Mouse (Mus musculus) bone marrow macrophage, adult 2 months (primary cell): ENCODE measurements around the gene Acoxl. TPM values are rescaled to one million over a fixed set of nuclear protein-coding genes. Genes with fewer than 3 reads are reported as not detected.

ENCODE experiments used
- H3K27ac ChIP-seq: 2 replicates; pipeline ENCODE4 v1.5.1; 2012; ENCODE audit warnings: low read depth, low read length; ENCODE audit not compliant: insufficient read depth
- H3K4me1 ChIP-seq: 2 replicates; pipeline ENCODE4 v1.6.1; 2012; ENCODE audit warnings: low read length; ENCODE audit not compliant: control insufficient read depth, insufficient read depth
- H3K4me3 ChIP-seq: 2 replicates; pipeline ENCODE4 v1.5.1; 2012; ENCODE audit warnings: mild to moderate bottlenecking, low read length, moderate library complexity; ENCODE audit not compliant: insufficient read depth
- CTCF ChIP-seq: IDR thresholded peaks from 2 replicates; pipeline ENCODE4 v1.5.1; 2012; ENCODE audit warnings: low read depth, mild to moderate bottlenecking, low read length, moderate library complexity
- POLR2A ChIP-seq: IDR thresholded peaks from 2 replicates; pipeline ENCODE4 v1.6.1; 2012; ENCODE audit warnings: mild to moderate bottlenecking, low read depth, low read length, borderline replicate concordance
- polyA plus RNA-seq: library from polyadenylated mRNA; stranded (reverse); fragments of >200 nt; gene quantifications from 2 replicates; pipeline ENCODE4 v1.2.4, GENCODE M21; 2012; ENCODE audit not compliant: missing spikeins, insufficient read depth, insufficient read length

Gene Acoxl
- polyA plus RNA-seq, 1 experiment: not detected

GRCm38 (mm10) chr2:127982610-127983009 is 143.9 kb downstream of the Acoxl start:
- H3K27ac ChIP-seq: no peak overlapping the region
- H3K4me3 ChIP-seq: no peak overlapping the region
- peaks cover 33% of the 10 kb centered on the region for H3K4me1 ChIP-seq
- TF ChIP-seq POLR2A (no peak), CTCF (no peak)

- no peak overlapping the region for H3K4me3 ChIP-seq
- H3K27ac ChIP-seq: no peak overlapping the region
- TF ChIP-seq CTCF (no peak), POLR2A (no peak)
- peaks cover 33% of the 10 kb centered on the region for H3K4me1 ChIP-seq
These were observed 144.6 kb downstream of the Acoxl start for GRCm38 (mm10) chr2:127983301-127983700.

GRCm38 (mm10) chr2:127983981-127984380 is 145.3 kb downstream of the Acoxl start:
- no peak for TF ChIP-seq POLR2A
- no peak for TF ChIP-seq CTCF
- H3K4me1 ChIP-seq: peaks cover 30% of the 10 kb centered on the region
- H3K4me3 ChIP-seq: no peak overlapping the region
- no peak overlapping the region for H3K27ac ChIP-seq

- Histone ChIP-seq H3K4me3 (no peak overlapping the region), H3K4me1 (peaks cover 20% of the 10 kb centered on the region), H3K27ac (no peak overlapping the region)
- no peak for TF ChIP-seq POLR2A
- TF ChIP-seq CTCF: no peak
These were observed 149.0 kb downstream of the Acoxl start for GRCm38 (mm10) chr2:127987706-127988105.

- H3K4me3 ChIP-seq: no peak overlapping the region
- TF ChIP-seq CTCF (no peak), POLR2A (no peak)
- H3K27ac ChIP-seq: no peak overlapping the region
- peaks cover 7% of the 10 kb centered on the region for H3K4me1 ChIP-seq
These were observed 152.3 kb downstream of the Acoxl start for GRCm38 (mm10) chr2:127990856-127991479.

GRCm38 (mm10) chr2:127991656-127992055 is 153.0 kb downstream of the Acoxl start:
- H3K27ac ChIP-seq: no peak overlapping the region
- TF ChIP-seq POLR2A (no peak), CTCF (no peak)

GRCm38 (mm10) chr2:128008662-128009423 is 170.2 kb downstream of the Acoxl start:
- no peaks in the 10 kb centered on the region for H3K4me1 ChIP-seq
- no peak overlapping the region for H3K4me3 ChIP-seq
- H3K27ac ChIP-seq: peak overlapping the region; percentile 96
- no peak for TF ChIP-seq POLR2A
- TF ChIP-seq CTCF: no peak

More at GRCm38 (mm10) chr2:127991656-127992055, 153.0 kb downstream of the Acoxl start:
- Histone ChIP-seq H3K4me3 (no peak overlapping the region), H3K4me1 (peaks cover 4% of the 10 kb centered on the region; the same call in 1 of the 2 replicates)

- TF ChIP-seq CTCF (no peak), POLR2A (no peak)
- Histone ChIP-seq H3K27ac (no peak overlapping the region), H3K4me3 (no peak overlapping the region), H3K4me1 (0 out of 2 replicates have a peak, but pooled peaks cover 2% of the 10 kb centered on the region)
These were observed 175.9 kb downstream of the Acoxl start for GRCm38 (mm10) chr2:128014613-128015012.

GRCm38 (mm10) chr2:128015602-128016001 is 176.9 kb downstream of the Acoxl start:
- Histone ChIP-seq H3K4me1 (0 out of 2 replicates have a peak, but pooled peaks cover 2% of the 10 kb centered on the region), H3K27ac (no peak overlapping the region), H3K4me3 (no peak overlapping the region)
- TF ChIP-seq CTCF: no peak
- no peak for TF ChIP-seq POLR2A
